Mouse (Mus musculus): ENCODE results near the gene Cks2.
"Not testable (repeated sequence)": the region's sequence is repeated elsewhere in the genome, so short reads cannot be mapped to it uniquely, and the experiment has no call there.

Cks2 gene

DNA sequence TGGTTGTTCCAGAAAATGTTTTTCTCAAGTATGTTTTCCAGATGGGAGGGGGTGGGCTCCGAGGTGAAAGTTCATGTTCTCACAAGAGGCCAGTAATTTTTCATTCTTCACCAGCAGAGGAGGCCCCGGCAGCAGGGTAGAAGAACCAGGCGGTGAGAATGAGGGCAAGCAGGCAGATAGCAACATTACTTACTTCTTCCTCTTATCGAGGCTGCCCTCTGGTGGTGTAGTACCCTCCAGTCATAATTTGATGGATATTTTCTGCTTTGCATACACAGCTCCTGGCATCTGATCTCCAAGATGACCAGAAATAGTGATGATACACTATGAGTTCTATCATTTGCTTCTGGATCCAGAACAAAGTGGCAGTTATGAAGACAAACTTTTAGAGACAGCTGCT lies 6.1 kb upstream of the Cks2 start:
- no peak for DNase-seq (ENCODE audit: low spot score in 2 of 2)

DNA sequence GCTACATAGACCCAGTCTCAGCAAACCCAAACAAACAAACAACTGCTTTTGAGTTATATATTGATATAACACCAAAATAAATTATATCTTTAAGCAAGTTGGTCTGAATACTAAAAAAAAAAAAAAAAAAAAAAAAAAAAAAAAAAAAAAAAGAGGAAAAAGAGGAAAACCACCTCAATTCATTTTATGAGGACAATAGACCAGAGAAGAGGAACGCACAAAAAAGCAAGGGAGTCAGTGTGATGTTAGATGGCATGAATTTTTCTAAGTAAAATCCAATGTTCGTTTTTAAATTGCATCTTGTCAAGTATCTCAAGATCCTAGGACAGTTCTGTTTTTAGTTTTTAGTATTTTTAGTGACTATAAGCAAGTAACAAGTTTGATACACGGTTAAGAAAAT lies 3.6 kb upstream of the Cks2 start:
- DNase-seq (ENCODE audit: low spot score in 2 of 2) = no peak

DNA sequence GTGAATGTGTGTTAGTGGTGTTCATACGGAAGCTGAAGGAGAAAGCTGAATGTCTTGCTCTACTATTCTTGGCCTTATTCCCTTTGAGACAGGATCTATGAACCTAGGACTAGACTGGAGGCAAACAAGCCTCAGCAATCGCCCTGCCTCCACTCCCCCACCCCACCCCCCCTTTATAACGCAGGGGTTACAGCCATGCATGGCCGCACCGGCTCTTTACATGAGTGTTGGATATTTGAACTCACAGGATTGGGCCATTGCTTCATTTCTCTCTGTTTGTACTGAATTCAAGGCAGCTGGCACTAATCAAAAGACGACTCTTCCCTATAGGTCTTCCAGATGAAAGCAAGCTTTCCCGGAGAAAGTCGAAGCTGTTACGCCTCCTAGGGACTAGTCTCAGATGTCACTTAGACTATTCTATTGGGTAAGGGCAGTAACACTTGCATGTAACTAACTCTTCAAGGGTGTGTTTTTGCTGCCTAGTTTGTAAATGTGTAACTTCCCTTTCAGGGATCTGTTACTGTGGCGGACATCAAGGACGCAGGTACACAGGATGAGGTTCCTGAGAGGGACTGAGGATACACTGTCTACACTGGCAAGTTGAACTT lies 2.8 kb upstream of the Cks2 start:
- DNase-seq (ENCODE audit: low spot score in 2 of 2) = no peak

DNA sequence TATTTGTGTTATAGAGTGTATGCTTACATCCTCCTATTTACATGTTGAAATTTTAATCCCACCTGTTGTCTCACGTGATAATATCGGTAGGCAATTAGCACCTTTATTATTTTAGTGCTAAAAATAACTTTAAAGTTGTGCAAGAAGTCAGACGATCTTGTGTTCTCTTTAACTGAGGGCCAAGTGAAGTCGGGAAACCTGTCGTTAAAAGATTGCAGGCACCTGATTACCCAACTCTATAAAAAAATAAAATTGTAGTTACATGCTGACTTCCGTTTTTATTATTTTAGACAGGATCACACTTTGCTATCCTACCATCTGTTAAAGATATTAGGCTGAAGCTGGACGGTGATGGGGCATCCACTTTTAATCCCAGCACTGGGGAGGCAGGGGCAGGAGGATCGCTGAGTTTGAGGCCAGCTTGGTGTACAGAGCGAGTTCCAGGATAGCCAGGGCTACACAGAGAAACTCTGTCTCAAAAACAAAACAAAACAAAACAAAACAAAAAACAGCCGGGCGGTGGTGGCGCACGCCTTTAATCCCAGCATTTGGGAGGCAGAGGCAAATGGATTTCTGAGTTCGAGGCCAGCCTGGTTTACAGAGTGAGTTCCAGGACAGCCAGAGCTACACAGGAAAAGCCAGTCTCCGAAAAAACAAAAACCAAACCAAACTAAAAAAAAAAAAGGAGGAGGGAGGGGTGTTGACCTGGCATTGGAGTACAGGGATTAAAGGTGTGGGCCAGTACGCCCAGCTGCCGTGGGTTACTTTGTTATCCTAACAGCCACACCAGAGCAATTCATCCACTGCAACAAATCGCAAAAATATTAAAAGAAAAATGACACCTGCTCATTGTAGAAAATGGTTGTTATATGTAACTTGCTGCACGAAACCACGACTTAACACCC lies 856 bp upstream of the Cks2 start:
- no peak for DNase-seq (ENCODE audit: low spot score in 2 of 2)

DNA sequence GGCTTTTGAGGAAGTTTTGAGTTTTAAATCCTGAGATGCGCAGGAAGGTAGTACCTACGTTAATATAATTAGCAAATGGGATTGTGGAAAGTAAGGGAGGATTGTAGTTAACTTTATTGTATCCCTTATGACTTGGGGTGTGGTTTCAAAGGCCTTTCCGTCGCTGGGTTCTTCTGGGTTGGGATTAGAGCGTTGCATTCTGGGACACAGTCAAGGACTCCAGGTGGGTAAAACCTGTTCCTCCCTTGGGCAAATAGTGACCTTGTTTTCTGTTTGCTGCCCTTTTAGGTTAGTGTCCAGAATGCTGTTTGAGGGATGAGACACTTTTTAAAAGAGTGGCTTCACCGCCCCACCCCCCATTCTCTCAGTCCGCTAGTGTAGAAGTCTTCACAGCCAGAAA lies 840 bp downstream of the Cks2 start:
- no peak for DNase-seq (ENCODE audit: low spot score in 2 of 2)

DNA sequence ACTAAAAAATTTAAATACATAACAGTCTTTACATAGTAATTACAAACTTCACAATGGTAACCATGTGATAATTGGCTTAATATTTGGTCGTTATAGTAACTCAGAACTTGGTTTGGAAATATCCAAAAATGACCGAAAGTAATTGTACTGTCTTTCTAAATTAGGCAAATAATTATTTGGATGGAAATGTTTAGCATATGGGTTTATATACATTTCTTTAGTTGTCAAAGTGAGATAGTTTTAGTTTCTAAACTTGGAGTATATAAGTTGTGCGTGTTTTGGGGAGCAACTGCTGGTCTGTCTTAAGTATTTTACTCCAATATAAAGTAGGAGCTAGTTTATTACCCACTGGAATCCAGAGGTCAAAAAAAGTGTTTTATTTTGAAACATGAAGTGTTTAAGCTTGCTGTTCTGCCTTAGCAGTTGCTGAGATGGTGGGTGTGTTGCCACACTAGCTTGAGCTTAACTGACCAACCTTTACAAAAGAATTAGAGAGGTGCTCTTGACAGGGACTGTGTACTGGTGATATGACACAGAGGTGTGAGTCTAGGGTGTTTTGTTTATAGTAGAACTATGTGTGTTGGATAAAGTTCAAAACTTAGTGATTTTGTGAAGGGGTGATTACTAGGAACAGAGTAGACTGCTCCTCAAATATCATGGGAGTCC lies 1.5 kb downstream of the Cks2 start:
- no peak for DNase-seq (ENCODE audit: low spot score in 2 of 2)

DNA sequence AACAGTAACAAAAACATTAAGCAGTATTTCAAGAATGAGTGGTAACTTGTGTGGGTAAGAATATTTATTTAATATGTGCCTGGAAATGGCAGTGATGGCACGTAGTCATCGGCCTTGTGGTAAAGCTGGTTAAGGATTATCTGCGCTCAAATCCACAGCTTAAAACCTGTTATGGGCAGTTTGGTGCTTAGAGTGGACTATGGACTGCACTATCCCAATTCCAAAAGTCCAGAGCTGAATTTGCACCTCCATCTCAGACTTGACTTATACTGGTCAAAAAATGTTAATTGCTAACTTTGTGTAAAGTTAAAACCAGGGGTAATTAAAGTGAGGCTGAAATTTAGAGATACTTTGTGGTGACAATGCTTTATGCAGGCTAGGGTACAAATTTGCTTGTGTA lies 2.7 kb downstream of the Cks2 start:
- no peak for DNase-seq (ENCODE audit: low spot score in 2 of 2)

DNA sequence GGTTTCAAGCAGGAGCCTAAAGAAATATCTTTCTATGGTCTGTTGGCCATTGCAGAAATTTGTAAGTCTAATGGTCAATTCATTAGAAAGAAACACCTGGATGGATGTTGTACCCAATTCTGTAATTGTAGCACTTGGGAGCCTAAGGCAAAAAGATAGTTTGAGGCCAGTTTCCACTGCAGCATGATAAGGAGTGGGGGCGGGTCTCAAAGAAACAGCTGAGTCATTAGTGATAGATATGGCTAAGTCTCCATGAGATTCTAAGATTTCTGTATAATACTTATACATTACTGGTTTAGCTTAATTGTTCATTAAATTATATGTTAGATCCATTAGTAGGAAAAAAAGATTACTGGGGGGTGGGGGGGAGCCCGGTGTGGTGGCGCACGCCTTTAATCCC lies 3.2 kb downstream of the Cks2 start:
- DNase-seq (ENCODE audit: low spot score in 2 of 2) = no peak

DNA sequence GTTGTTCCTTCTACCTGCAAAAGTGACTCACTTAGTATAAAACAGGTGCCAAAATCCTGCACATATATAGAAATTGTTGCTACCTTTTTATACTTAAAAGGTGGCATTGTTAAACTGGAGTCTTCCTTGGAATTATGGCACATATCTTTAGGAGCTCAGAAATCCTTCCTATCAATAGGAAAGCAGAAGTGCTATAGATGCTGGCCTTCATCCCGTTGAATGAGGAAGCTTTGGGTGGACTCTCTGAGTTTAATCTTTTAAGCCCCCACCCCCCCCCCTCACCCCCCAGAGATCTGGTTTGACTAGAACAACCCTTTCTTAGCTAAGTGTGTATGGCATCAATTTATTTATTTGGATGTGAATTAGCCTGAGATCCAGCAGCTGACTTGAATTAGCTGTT lies 4.7 kb downstream of the Cks2 start:
- DNase-seq (ENCODE audit: low spot score in 2 of 2) = no peak

DNA sequence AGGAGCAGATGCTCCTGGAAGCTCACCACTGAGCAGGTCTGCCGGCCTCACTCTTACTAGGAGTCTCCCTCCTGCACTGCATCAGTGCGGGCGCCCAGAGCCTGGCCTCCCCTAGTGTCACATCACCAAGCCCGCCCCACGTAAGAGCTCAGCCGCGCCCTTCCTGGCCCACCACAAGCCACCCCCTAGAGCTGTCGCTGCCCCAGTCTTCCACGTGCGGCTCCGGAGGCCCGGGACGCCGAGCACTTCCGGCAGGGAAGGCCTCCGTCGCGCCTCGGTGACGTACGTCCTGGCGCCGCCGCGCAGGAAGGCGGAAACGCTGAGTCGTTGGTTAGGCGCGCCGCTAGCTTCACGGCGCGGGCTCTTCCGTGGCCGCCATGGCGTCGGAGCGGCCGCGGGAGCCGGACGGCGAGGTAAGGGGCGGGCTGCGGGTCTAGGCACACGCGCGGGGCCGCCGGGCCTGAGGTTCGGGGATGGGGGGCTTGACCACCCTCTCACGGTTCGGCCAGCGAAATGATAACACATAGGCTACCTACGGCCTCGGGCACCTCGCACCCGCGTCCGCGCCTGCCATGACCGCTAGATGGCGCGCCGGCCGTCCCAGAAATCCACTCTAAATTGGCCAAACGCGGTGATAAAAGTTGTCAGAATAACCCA lies 6.5 kb downstream of the Cks2 start, which contains the start of gene Secisbp2:
Gene Secisbp2 (plus strand): TSS at position 290 of the 657 bp plus-strand sequence.
- DNase-seq (ENCODE audit: low spot score in 2 of 2) = peak; percentile 96

DNA sequence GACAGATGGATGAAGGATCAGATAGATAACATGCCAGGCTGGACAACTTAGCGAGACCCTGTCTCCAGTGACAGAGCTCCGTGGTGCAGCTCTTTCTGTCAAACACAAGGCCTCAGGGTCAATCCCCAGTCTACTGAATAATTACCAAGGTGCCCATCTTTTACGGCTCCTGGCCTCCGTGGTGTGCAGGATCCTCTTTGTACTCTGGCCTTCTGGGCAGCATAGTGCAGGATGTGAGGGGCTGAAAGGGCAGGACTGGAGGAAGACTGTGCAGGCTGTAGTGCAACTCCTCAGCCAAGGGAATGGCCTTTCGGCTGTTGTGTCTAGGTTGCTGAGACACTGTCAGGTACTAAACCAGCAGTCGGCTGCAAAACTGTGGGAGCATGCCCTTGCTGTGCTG lies 8.1 kb downstream of the Cks2 start:
- DNase-seq (ENCODE audit: low spot score in 2 of 2) = no peak

DNA sequence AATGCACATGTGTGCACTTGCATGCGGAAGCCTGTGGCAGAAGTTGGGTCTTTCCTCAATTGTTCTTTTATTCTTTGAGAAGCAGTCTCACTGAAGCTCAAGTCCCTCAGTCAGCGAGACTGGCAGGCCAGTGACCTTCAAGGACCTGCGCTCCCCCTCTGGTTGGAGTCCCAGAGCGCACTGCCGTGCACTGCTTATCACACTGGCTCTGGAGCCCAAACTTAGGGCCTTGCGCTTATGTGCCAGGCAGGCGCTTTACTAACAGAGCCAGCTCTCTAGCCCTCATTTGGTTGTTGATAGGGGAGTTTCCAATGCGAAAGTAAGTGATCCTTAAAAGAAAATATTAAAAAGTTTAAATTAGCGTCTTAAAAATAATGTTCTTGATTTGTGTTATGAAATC lies 8.9 kb downstream of the Cks2 start:
- no peak for DNase-seq (ENCODE audit: low spot score in 2 of 2)

DNA sequence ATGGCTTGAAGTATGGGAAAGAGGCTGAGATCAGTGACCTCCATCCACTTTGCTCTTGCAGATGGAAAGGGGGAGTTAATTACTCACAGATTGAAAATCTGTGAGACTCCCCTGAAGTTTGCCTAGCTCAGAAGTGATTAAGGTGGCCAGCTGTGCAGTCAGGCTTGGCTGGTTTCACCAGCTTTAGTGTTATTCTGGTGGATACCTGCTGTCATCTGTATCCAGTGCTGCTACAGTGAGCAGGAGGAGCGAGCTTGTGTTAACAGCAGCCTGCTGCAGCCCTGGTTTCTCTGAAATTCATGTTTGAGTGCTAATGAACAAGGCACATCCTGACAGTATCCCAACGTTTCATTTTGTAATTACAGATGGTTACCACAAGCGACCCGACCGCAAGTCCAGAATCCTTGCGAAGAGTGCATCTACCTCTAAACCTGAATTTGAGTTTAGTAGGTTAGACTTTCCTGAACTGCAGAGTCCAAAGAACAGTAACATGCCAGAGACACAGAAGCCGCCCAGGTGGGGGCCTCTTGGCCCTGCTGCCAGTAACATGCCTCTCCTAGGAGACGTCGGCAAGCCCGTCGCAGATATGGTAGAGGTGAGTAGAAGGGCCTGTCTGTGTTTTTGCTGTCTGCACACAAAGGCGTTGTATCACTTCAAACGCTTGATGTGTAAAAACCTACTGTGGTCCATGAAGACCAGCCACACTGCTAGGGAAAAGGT lies 11.6 kb downstream of the Cks2 start:
- no peak for DNase-seq (ENCODE audit: low spot score in 2 of 2)

DNA sequence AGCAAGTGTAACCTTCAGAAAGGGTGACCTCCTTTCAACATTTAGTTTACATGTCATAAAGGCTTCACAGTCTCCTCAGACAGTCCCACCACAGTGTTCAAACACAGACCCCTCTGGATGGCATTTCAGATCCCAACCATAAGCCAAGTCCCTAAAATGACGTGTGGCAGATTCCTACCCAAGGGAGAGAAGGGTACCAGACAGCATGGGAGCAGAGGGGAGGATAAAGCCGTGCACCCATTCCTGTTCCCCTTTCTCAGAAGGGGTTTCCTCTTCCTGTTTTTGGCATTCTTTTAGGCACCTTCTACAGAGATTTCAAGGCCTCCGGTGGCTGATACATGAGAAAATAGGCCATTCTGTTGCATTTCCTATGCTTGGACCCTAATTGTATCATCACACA lies 13.1 kb downstream of the Cks2 start:
- no peak for DNase-seq (ENCODE audit: low spot score in 2 of 2)

DNA sequence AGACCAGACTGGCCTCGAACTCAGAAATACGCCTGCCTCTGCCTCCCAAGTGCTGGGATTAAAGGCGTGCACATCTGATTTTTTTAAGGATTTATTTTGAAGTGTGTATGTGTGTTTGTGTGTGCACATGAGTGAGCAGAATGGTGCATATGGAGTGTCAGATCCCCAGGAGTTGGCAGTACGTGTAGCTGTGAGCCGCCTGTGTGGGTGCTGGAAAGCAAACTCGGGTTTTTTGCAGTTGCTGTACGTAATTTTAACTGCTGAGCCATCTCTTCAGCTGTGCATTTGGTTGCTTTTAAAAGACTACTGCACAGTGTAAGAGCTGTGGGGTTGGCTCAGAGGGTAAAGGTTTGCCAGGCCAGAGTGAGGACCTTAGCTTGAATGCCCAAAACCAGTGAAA lies 14.5 kb downstream of the Cks2 start:
- DNase-seq (ENCODE audit: low spot score in 2 of 2) = no peak

DNA sequence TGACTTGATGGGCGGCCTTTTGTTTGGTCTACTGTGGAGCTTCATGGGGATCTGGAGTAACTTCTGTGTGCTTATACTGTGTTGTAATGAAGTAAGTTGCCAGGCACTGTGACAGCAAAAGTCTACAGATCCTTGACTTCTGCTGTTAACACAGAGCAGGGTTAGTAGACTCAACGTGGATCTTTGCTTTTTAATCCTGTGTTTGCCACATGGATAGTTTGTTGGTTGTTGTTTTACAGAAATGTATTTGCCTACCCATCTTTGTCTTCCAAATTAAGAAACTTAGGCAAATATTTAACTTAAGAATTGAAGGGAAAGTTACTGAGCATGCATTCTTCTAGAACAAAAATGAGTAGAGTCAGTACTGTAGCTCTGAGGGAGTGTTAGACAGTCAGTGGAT lies 18.5 kb downstream of the Cks2 start:
- DNase-seq (ENCODE audit: low spot score in 2 of 2) = no peak

DNA sequence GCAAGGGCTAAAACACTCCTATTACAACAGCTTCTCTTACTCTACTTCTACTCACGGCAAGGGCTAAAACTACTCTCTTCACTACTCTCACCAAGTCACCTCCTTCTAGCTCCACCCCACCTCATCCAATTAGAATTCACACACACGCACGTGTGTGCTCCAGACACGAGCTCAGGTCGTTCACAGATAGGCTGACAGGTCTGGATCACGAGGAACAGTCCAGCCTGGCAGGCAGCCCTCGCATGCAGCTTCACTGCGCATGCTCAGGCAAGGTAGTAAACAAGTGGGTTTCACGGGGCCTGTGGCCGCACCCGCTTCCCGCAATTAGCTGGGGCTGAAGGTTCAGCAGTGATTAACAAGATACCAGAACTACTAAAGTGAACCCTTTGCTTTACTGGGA lies 23.2 kb downstream of the Cks2 start:
- not testable (repeated sequence) for DNase-seq (ENCODE audit: low spot score in 2 of 2)

DNA sequence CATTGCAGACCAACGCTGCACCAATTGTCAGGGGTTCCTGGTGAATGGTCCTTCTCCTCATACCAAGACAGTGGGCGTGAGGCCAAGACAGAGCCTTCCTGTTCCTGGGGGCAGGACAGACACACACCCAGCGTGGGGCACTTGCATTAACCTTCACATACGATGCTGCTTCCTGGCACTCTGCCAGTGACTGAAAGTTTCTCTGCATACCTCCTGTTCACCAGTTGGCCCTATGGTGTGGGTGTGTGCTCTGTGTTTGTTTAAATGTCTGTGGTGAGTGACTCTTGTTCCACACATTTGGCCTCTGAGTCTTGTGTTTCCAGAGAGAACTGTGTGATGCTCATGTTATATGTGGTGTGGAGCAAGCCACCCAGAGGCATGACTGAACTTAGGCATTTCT lies 31.6 kb downstream of the Cks2 start:
- no peak for DNase-seq (ENCODE audit: low spot score in 2 of 2)

DNA sequence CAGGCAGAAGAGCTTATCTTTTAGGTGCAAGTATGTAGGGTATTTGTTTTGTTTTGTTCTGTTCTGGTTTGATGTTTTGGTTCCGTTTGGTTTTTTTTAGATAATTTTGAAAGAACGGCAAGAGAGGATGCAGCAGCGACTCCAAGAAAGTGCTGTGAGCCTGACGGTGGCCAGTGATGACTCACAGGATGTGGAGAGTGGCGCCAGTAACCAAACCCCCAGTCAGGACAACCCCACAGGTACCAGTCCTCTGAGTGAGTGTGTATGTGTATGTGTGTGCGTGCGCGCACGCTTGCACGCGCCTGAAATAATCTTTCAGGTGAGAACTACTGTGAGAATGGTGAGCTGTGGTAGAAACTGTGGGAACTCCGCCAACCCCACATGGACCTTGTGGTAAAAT lies 32.0 kb downstream of the Cks2 start:
- no peak for DNase-seq (ENCODE audit: low spot score in 2 of 2)

DNA sequence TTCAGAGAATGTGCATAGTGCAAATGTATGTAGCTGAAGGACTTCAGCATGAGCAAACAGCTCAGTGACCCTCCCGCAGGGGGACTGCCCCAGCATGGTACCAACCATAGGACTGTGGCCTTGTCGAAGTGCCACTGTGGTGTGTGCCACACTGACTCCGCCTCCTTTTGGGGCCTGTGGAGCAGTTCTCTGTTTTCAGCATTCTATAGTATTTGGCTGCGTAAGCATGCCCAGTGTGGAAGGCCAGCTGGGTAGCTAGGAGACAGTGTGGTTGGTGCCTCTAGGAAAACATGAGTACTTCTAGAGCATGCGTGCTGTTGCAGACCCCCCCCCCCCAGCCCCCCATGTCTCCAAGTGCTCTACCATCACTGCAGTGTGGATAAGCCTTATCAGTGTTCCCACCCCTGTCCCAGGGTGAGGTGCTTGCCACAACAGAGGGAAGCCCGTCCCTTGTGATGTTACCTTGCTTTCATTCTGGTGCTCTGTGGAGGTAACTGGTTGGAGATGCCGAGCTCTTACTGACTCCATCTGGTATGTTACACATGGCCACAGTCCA lies 32.7 kb downstream of the Cks2 start:
- no peak for DNase-seq (ENCODE audit: low spot score in 2 of 2)

DNA sequence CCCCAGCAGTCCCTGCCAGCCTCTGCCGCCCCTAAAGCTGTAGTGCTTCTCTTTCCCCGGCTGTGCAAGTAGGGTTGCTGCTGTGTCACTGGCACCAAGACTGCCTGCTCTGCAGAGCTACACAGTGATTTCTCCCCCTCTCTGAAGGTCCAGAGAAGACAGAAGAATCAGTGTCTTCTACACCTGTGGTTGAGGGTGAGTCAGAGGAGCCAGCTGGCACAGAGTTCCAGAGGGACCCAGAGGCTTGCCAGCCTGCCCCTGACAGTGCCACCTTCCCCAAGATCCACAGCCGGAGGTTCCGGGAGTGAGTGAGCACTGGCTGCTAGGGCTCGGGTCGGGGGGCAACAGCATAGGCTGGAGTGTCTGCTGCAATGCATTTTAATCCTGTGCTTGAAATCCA lies 33.7 kb downstream of the Cks2 start:
- no peak for DNase-seq (ENCODE audit: low spot score in 2 of 2)

All from right cerebral cortex, postnatal 10 days (tissue).